ENCODE assay signal across 13 mouse cellular contexts in the genomic region with DNA sequence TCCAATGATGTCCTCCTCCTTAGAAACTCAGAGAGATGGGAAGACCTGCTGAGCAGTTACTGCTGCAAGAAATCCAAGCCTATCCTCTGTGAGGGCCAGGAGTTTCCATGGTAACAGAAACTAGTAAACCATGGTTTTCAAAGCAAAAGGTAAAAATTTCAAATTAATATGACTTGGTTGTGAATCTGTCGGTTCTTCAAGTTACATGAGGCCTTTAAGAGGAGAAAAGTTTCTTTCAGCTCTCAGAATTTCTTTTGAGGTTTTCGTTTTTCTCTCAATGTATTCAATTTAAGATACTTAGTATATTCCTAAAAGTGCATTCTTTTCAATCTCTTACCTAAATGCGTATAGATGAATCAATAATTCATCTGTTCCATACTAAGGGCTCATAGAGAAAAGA. TPM values are rescaled to one million over a fixed set of nuclear protein-coding genes. Genes with fewer than 3 reads are reported as not detected.
DNase-seq lines count a peak whose midpoint lies in the region; ATAC-seq and TF ChIP-seq lines count a peak whose summit lies in the region.
"Had no signal": no experiment of that assay in that cellular context is flagged by ENCODE, and none has a peak within 500 bp of the region (broad histone marks: within the 10 kb centered on the region; RNA-seq: fewer than 3 reads in every experiment).

No protein-coding gene starts in this region.

- no peaks in the 10 kb centered on the region for H3K36me3 ChIP-seq in heart, embryonic 13.5 days
- H3K36me3 ChIP-seq in heart, embryonic 11.5 days (ENCODE audit: control insufficient read depth, insufficient read depth, low read length), result no peaks in the 10 kb centered on the region
- no peaks in the 10 kb centered on the region for H3K36me3 ChIP-seq in liver, embryonic 16.5 days (ENCODE audit: control insufficient read depth, insufficient read depth)
- no peaks in the 10 kb centered on the region for H3K36me3 ChIP-seq in embryonic facial prominence, embryonic 10.5 days (replicated peaks)
- no peaks in the 10 kb centered on the region for H3K36me3 ChIP-seq in limb, embryonic 14.5 days (ENCODE audit: control insufficient read depth, insufficient read depth, low read length)
- H3K36me3 ChIP-seq: midbrain, embryonic 15.5 days had no signal

- peaks cover 47% of the 10 kb centered on the region for H3K4me1 ChIP-seq in heart, embryonic 13.5 days
- peaks cover 15% of the 10 kb centered on the region; the same call in 1 of the 2 replicates for H3K4me1 ChIP-seq in heart, embryonic 11.5 days (ENCODE audit: control insufficient read depth, insufficient read depth, low read length)
- no peaks in the 10 kb centered on the region for H3K4me1 ChIP-seq in liver, embryonic 16.5 days (ENCODE audit: control insufficient read depth, low read depth, low read length)
- H3K4me1 ChIP-seq in embryonic facial prominence, embryonic 10.5 days, result peaks cover 55% of the 10 kb centered on the region
- H3K4me1 ChIP-seq in limb, embryonic 14.5 days (ENCODE audit: control insufficient read depth, insufficient read depth, low read length), result peaks cover 29% of the 10 kb centered on the region

- no peak overlapping the region for H3K9ac ChIP-seq in heart, embryonic 13.5 days
- no peak overlapping the region for H3K9ac ChIP-seq in heart, embryonic 11.5 days (ENCODE audit: low read depth, low read length)
- H3K9ac ChIP-seq in liver, embryonic 16.5 days (ENCODE audit: low read depth, low read length), result no peak overlapping the region
- H3K9ac ChIP-seq in limb, embryonic 14.5 days (ENCODE audit: low read depth, low read length, severe bottlenecking), result no peak overlapping the region
- H3K9ac ChIP-seq: midbrain, embryonic 15.5 days had no signal

- H3K27ac ChIP-seq in heart, embryonic 13.5 days (replicated peaks), result peak overlapping the region; percentile 64; the same call in 1 of the 2 replicates
- H3K27ac ChIP-seq in heart, embryonic 11.5 days (ENCODE audit: low read depth, low read length), result no peak overlapping the region
- no peak overlapping the region for H3K27ac ChIP-seq in liver, embryonic 16.5 days (ENCODE audit: low read length)
- H3K27ac ChIP-seq in embryonic facial prominence, embryonic 10.5 days (replicated peaks), result peak overlapping the region; percentile 69
- peak overlapping the region; percentile 76 for H3K27ac ChIP-seq in limb, embryonic 14.5 days (replicated peaks; ENCODE audit: low read depth, low read length)
- H3K27ac ChIP-seq: midbrain, embryonic 15.5 days had no signal

- H3K4me2 ChIP-seq in heart, embryonic 13.5 days, result peak overlapping the region; percentile 38
- H3K4me2 ChIP-seq in heart, embryonic 11.5 days, result no peak overlapping the region
- H3K4me2 ChIP-seq in liver, embryonic 16.5 days (ENCODE audit: low read depth, low read length), result 0 out of 2 replicates have a peak overlapping the region, but pooled peaks have one; percentile 11
- peak overlapping the region; percentile 14; the same call in 1 of the 2 replicates for H3K4me2 ChIP-seq in limb, embryonic 14.5 days (replicated peaks; ENCODE audit: low read depth, low read length, severe bottlenecking)
- H3K4me2 ChIP-seq: midbrain, embryonic 15.5 days had no signal

- no peak for DNase-seq in liver
- no peak for DNase-seq in embryonic facial prominence, embryonic 10.5 days (ENCODE audit: low spot score)
- peak; percentile 41 for DNase-seq in limb, embryonic 14.5 days (ENCODE audit: low spot score)
- no peak for DNase-seq in retina, postnatal 1 day
- no peak for DNase-seq in right cerebral cortex, adult 2 months (ENCODE audit: low spot score in 2 of 2)
- DNase-seq: right cerebral cortex, postnatal 25 days; thymus, postnatal 4 days had no signal

- WGBS in heart, embryonic 13.5 days, result 68% methylated on average over 3 of the region's 3 CpGs
- 69% methylated on average over 3 of the region's 3 CpGs for WGBS in heart, embryonic 11.5 days (ENCODE audit: insufficient replicate concordance)
- 50% methylated on average over 3 of the region's 3 CpGs for WGBS in liver, embryonic 16.5 days (ENCODE audit: insufficient replicate concordance)
- 69% methylated on average over 3 of the region's 3 CpGs for WGBS in embryonic facial prominence, embryonic 10.5 days
- WGBS in limb, embryonic 14.5 days, result 18% methylated on average over 3 of the region's 3 CpGs

- no peak for TF ChIP-seq POLR2A in limb, embryonic 14.5 days (IDR thresholded peaks at IDR 0.05; ENCODE audit: borderline replicate concordance, extremely low read depth, insufficient read depth, insufficient read length)

- ATAC-seq in heart, embryonic 13.5 days (ENCODE audit: extremely low read depth, insufficient number of reproducible peaks, low FRiP score, low TSS enrichment), result no peak
- no peak for ATAC-seq in heart, embryonic 11.5 days (replicated peaks; ENCODE audit: insufficient number of reproducible peaks, low FRiP score, low TSS enrichment)
- ATAC-seq in liver, embryonic 16.5 days (ENCODE audit: low read depth), result no peak
- 0 out of 2 replicates have a peak, but pooled peaks have one; percentile 30 for ATAC-seq in limb, embryonic 14.5 days (ENCODE audit: low FRiP score, low read depth)
- ATAC-seq: CD4-positive, CD25-positive, alpha-beta regulatory T cell, adult 4 months; Patski had no signal

- H3K27me3 ChIP-seq in heart, embryonic 13.5 days (replicated peaks), result no peaks in the 10 kb centered on the region
- no peaks in the 10 kb centered on the region for H3K27me3 ChIP-seq in heart, embryonic 11.5 days (ENCODE audit: control insufficient read depth, insufficient read depth, low read length)
- no peaks in the 10 kb centered on the region for H3K27me3 ChIP-seq in liver, embryonic 16.5 days (ENCODE audit: control insufficient read depth, insufficient read depth, low read depth, low read length)
- no peaks in the 10 kb centered on the region for H3K27me3 ChIP-seq in embryonic facial prominence, embryonic 10.5 days (replicated peaks; ENCODE audit: low read depth, poor library complexity, severe bottlenecking)
- no peaks in the 10 kb centered on the region for H3K27me3 ChIP-seq in limb, embryonic 14.5 days (ENCODE audit: control insufficient read depth, insufficient read depth, low read length)
- H3K27me3 ChIP-seq: midbrain, embryonic 15.5 days had no signal

- H3K9me3 ChIP-seq in heart, embryonic 13.5 days, result no peaks in the 10 kb centered on the region
- H3K9me3 ChIP-seq in heart, embryonic 11.5 days (replicated peaks; ENCODE audit: control insufficient read depth, low read length), result no peaks in the 10 kb centered on the region
- no peaks in the 10 kb centered on the region for H3K9me3 ChIP-seq in liver, embryonic 16.5 days (replicated peaks; ENCODE audit: control insufficient read depth, low read length)
- no peaks in the 10 kb centered on the region for H3K9me3 ChIP-seq in embryonic facial prominence, embryonic 10.5 days
- H3K9me3 ChIP-seq in limb, embryonic 14.5 days (ENCODE audit: control insufficient read depth, low read length), result no peaks in the 10 kb centered on the region
- H3K9me3 ChIP-seq: midbrain, embryonic 15.5 days had no signal

- H3K4me3 ChIP-seq in heart, embryonic 13.5 days, result no peak overlapping the region
- no peak overlapping the region for H3K4me3 ChIP-seq in heart, embryonic 11.5 days (ENCODE audit: low read depth, low read length)
- H3K4me3 ChIP-seq in liver, embryonic 16.5 days (ENCODE audit: low read depth, low read length), result no peak overlapping the region
- H3K4me3 ChIP-seq in embryonic facial prominence, embryonic 10.5 days, result no peak overlapping the region
- no peak overlapping the region for H3K4me3 ChIP-seq in limb, embryonic 14.5 days (replicated peaks; ENCODE audit: low read length)
- H3K4me3 ChIP-seq: midbrain, embryonic 15.5 days had no signal

RNA-seq across cellular contexts. Expression of gene Ptgfr, which starts 53.9 kb away (rescaled TPM):
- 1.3 and 1.4 TPM in 2 replicates for polyA plus RNA-seq in heart, embryonic 13.5 days (2015; fragmentation: Nextera tagmentation; extraction: Ambion mirVana)
- polyA plus RNA-seq in heart, embryonic 11.5 days (2014; fragmentation: Nextera tagmentation; extraction: Ambion mirVana), result 0.80 and 1.1 TPM in 2 replicates
- 0.14 TPM in 2 replicates for polyA plus RNA-seq in liver, embryonic 16.5 days (2015; fragmentation: Nextera tagmentation; extraction: Ambion mirVana)
- 1.1 and 1.5 TPM in 2 replicates for polyA plus RNA-seq in embryonic facial prominence, embryonic 10.5 days (2016; fragmentation: Nextera tagmentation; extraction: Ambion mirVana)
- polyA plus RNA-seq in limb, embryonic 14.5 days (2012; rRNA removed), result 3.6 and 4.1 TPM in 2 replicates
- 7.2 and 8.7 TPM in 2 replicates for polyA plus RNA-seq in limb, embryonic 14.5 days (2014; fragmentation: Nextera tagmentation; extraction: Ambion mirVana)
- polyA plus RNA-seq: CD4-positive, CD25-positive, alpha-beta regulatory T cell, adult 4 months had no signal

Comparison
In these comparisons a context has a peak if more than half of its experiments do, and no peak if none do; other contexts are left out.
1. H3K27ac ChIP-seq: peak in heart, embryonic 13.5 days (single experiment), embryonic facial prominence, embryonic 10.5 days (single experiment) and limb, embryonic 14.5 days (single experiment); none in heart, embryonic 11.5 days (single experiment) and liver, embryonic 16.5 days (single experiment).